Mouse (Mus musculus): ENCODE data around the gene Art4.

The Art4 gene

GRCm38 (mm10) chr6:136868921-136869320, 11.4 kb upstream of the Art4 start:
- CTCF ChIA-PET, result no interaction called here

GRCm38 (mm10) chr6:136866150-136866549, 8.6 kb upstream of the Art4 start:
- CTCF ChIA-PET, result no interaction called here

GRCm38 (mm10) chr6:136865360-136865759, 7.8 kb upstream of the Art4 start:
- CTCF ChIA-PET, result interaction anchor here (0.6 kb wide), 1 partner anchor 126 kb away, joined by 4 read pairs; no protein-coding TSS in a partner anchor

- CTCF ChIA-PET, result interaction anchor here (0.5 to 0.6 kb wide), 2 partner anchors 8 to 671 kb away, joined by 3 read pairs; no protein-coding TSS in a partner anchor
These were observed 3.5 kb upstream of the Art4 start for GRCm38 (mm10) chr6:136861020-136861419.

DNA sequence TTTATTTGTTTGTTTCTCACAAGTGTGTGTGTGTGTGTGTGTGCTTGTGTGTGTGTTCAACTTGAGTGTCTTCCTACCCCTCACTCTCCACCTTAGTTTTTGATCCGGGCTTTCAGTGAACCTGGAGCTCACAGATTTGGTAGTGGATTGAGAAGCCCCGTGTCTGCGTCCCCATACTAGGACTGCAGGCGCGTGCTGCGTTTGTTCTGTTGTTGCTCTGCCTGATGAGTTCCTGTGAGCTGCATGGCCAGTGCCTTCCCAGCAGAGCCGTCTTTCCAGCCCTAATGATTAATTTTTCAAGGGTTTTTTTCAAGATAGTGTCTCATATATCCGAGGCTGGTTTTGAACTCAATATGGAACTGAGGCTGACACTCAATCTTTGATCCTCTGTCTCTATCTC, 887 bp upstream of the Art4 start:
- CTCF ChIA-PET, result interaction anchor here (0.7 kb wide), 1 partner anchor 111 kb away, joined by 3 read pairs; no protein-coding TSS in a partner anchor

- CTCF ChIA-PET, result interaction anchor here (0.7 kb wide), 1 partner anchor 112 kb away, joined by 3 read pairs; no protein-coding TSS in a partner anchor
These were observed 334 bp upstream of the Art4 start for GRCm38 (mm10) chr6:136857873-136858260.

- CTCF ChIA-PET, result interaction anchor here (0.6 to 1.6 kb wide), 2 partner anchors 11 to 124 kb away, joined by 3 to 4 read pairs; no protein-coding TSS in a partner anchor
These were observed 1.4 kb downstream of the Art4 start for GRCm38 (mm10) chr6:136856071-136856636.

GRCm38 (mm10) chr6:136855183-136855582, 2.4 kb downstream of the Art4 start:
- CTCF ChIA-PET, result interaction anchor here (0.6 to 1.6 kb wide), 3 partner anchors 10 to 235 kb away, joined by 3 to 4 read pairs (median 4); no protein-coding TSS in a partner anchor

DNA sequence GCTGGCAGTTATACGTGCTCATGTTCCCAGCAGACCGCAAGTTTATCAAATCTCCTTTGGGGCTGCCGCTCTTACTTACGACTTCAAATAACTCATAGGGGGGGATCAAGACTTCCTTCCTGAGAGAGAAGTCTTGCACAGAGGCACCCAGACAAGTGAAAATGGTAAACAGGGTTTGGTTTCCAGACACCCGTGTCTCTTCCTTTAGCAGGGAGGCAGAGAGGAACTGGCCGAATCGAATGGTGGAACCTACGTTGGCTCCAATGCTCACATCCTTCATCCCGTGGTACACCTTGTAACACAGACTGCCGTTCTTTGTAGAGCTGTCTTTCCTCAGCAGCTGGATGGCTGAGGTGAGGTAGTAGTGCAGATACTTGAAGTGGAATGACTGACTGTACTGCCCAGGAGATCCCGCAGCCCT, 3.2 kb downstream of the Art4 start:
- CTCF ChIA-PET, result no interaction called here

DNA sequence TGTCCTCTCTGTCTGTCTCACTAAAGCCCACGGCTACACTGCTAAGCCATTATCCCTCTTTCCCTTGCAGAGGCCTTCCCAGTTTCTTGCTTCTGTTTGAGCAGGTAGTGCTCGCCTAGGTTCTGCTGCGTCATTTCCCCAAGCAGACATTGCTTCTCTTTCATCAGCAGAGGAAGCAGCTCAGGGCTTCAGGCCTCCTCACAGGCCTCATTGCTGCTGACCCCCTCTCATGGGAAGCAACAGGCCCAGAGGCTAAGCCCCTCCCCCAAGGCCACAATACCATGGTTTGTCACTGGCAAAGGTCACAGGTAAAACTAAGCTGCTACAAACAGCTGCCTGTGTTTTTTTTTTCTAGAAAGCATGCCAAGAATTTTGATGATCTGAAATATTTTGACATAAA, 4.8 kb downstream of the Art4 start:
- CTCF ChIA-PET, result interaction anchor here (0.6 to 1.1 kb wide), 2 partner anchors 8 to 113 kb away, joined by 3 to 10 read pairs; no protein-coding TSS in a partner anchor

GRCm38 (mm10) chr6:136852348-136852747, 5.2 kb downstream of the Art4 start:
- CTCF ChIA-PET, result interaction anchor here (1.1 kb wide), 1 partner anchor 9 kb away, joined by 3 read pairs; no protein-coding TSS in a partner anchor

- CTCF ChIA-PET, result no interaction called here
These were observed 7.3 kb downstream of the Art4 start for GRCm38 (mm10) chr6:136850267-136850666.

GRCm38 (mm10) chr6:136848971-136849370, 8.6 kb downstream of the Art4 start:
- CTCF ChIA-PET, result interaction anchor here (0.8 kb wide), 1 partner anchor 161 kb away, joined by 4 read pairs; no protein-coding TSS in a partner anchor

DNA sequence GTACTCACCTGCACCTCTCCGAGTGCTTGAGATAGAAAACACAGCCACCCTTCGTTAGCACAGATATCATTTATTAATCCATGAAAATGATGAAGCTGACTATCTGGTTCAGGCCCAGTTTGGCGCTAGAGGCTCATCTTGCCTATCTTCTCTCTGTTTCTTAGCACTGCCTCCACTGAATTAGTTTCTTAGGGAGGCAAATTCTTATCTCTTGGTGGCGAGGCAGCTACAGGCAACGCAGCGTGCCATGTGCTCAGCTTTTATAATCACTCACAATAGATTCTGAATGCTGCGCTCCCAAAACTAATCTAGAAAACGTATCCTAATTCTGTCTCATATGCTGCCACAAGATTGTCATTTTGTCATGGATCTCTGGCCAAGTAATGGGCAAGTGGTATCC, 9.1 kb downstream of the Art4 start:
- CTCF ChIA-PET, result interaction anchor here (0.8 kb wide), 1 partner anchor 160 kb away, joined by 4 read pairs; no protein-coding TSS in a partner anchor

- CTCF ChIA-PET, result interaction anchor here (0.8 kb wide), 1 partner anchor 159 kb away, joined by 4 read pairs; no protein-coding TSS in a partner anchor
These were observed 9.7 kb downstream of the Art4 start for GRCm38 (mm10) chr6:136847790-136848189.

GRCm38 (mm10) chr6:136847267-136847666, 10.3 kb downstream of the Art4 start:
- CTCF ChIA-PET, result no interaction called here

DNA sequence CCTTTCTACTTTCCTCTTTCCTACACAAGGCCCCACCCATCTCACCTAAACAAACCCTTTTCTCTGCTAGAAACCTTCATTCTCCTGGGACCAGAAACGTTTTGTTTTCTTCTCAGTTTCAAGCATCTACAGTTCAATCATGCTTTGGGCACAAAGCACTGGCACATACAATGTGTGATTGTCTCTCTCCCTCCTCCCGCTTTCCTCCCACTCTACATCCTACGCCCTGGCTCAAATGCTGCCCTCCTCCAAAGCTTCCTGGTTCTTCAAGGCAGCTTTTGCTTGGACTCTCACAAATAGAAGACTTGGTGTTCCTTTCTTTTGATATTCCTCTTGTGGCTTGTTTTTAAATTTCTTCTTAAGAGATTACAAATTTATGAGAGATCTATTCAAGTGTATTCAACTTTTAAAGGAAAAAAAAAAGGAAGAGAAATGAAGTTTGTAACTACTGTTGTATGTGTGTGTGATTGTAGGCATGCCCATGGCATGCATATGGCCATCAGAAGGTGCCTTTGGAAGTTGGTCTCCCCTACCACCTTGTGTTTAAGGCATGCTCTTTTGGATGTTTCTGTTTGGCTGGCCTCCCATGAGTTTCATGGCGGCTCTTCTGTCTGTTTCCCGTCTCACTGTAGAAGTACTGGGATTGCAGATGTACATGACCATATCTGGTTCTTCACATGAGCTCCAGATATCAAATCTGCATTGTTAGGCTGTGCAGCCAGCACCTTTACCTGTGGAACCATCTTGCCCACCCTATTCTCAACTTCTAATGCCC, 11.6 kb downstream of the Art4 start:
- CTCF ChIA-PET, result no interaction called here

DNA sequence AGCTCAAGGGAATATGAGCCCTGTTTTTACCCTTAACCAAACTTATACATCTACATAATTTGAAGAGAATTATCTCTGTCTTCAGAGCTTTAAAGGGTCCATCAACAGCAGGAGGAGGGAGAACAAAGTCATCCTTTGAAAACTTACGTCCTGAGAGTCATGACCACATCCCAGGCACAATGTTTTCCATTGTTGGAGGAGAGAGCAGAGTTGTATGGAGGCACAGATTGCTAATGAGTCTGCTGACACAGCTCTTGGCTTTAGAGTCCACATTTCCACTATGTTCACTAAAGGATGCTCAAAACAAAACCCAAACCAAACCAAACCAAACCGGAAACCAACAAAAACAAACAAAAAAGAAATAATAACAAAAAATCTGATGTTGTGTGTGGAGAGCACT, 12.6 kb downstream of the Art4 start:
- CTCF ChIA-PET, result interaction anchor here (0.8 kb wide), 1 partner anchor 11 kb away, joined by 3 read pairs; no protein-coding TSS in a partner anchor

- CTCF ChIA-PET, result no interaction called here
These were observed 20.2 kb downstream of the Art4 start for GRCm38 (mm10) chr6:136837323-136837722.

GRCm38 (mm10) chr6:136835352-136835751, 22.2 kb downstream of the Art4 start, which contains the start of gene Smco3:
TSS of gene Smco3 (minus strand) at chr6:136835452.
- CTCF ChIA-PET, result no interaction called here

DNA sequence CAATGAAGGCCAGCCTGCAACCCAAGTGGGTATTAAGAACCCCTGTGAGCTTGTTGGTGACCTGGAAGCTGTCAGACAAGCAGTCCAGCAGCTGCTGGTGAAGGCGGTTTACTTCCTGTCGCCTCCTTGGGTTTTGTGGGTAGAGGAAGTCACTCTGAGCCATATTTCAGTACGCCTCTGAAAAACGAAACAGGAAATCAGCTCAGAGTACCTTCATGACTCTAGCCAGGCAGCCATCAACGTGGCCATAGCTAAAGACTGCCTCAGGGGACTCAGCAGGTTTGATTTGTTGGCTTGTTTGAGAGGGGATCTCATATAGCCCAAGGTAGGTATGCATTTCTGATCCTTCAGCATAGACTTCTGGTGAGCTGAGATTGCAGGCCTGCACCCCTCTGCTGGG, 25.8 kb downstream of the Art4 start:
- CTCF ChIA-PET, result interaction anchor here (0.6 kb wide), 1 partner anchor 199 kb away, joined by 3 read pairs; no protein-coding TSS in a partner anchor

DNA sequence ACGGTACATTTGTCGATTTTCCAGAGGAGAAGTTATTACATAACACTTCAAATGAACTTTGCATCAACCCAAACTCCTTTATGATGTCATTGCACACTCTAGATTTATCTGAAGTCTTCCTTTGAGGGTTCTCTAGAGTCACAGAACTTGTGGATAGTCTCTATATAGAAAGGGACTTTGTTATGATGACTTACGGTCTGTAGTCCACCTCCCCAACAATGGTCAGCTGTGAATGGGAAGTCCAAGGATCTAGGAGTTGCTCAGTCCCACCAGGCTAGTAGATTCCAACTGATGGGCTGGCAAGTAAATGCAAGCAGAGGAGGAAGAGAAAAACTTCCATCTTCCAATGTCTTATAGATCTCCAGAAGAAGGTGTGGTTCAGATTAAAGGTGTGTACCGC, 28.9 kb downstream of the Art4 start:
- CTCF ChIA-PET, result no interaction called here

Measured in spleen, embryonic (tissue).